Mouse (Mus musculus) forebrain, embryonic 10.5 days (tissue): ENCODE results near the gene Rbm47. TPM values are rescaled to one million over a fixed set of nuclear protein-coding genes. Genes with fewer than 3 reads are reported as not detected.

Experiments
- DNase-seq: peaks from one replicate; pipeline ENCODE4 v3.0.0-alpha.2; 2017; ENCODE audit warnings: low spot score; ENCODE audit errors: extremely low spot score
- H3K27ac ChIP-seq: fragments of 300-500 bp; sonication (generic); 2 replicates; pipeline ENCODE4 v1.5.1; 2016; ENCODE audit warnings: mild to moderate bottlenecking
- H3K27me3 ChIP-seq: fragments of 300-500 bp; sonication (generic); 2 replicates; pipeline ENCODE4 v1.6.1; 2016; ENCODE audit warnings: mild to moderate bottlenecking; ENCODE audit not compliant: poor library complexity, severe bottlenecking
- H3K36me3 ChIP-seq: fragments of 300-500 bp; sonication (generic); replicated peaks from 2 replicates; pipeline ENCODE4 v1.6.1; 2016; ENCODE audit warnings: mild to moderate bottlenecking, moderate library complexity
- H3K4me1 ChIP-seq: fragments of 300-500 bp; sonication (generic); 2 replicates; pipeline ENCODE4 v1.6.1; 2016
- H3K4me3 ChIP-seq: fragments of 300-500 bp; sonication (generic); 2 replicates; pipeline ENCODE4 v1.5.1; 2016; ENCODE audit warnings: mild to moderate bottlenecking, moderate library complexity
- H3K9me3 ChIP-seq: fragments of 300-500 bp; sonication (generic); 2 replicates; pipeline ENCODE4 v1.6.1; 2016; ENCODE audit warnings: mild to moderate bottlenecking, moderate library complexity
- WGBS: fragments of 180-500 bp; shearing (Covaris S2); methylation state at CpG from one replicate; pipeline ENCODE4 v1.1.7; 2016; 5-methylcytosine and 5-hydroxymethylcytosine counted together
- polyA plus RNA-seq: library from polyadenylated mRNA; unstranded; fragments of >200 nt; fragmentation: Nextera tagmentation; extraction: Ambion mirVana; gene quantifications from 2 replicates; pipeline ENCODE4 v1.2.1, GENCODE M21; 2016

The Rbm47 gene
- 3.1 and 3.4 TPM in 2 replicates for polyA plus RNA-seq

- H3K27me3 ChIP-seq: no peaks in the 10 kb centered on the region
- H3K36me3 ChIP-seq: no peaks in the 10 kb centered on the region
- 89% methylated on average over 2 of the region's 2 CpGs for WGBS
- no peak within 1 kb of the TSS for H3K27ac ChIP-seq
- DNase-seq: no peak
- H3K4me1 ChIP-seq: peaks cover 19% of the 10 kb centered on the region
- no peak within 1 kb of the TSS for H3K4me3 ChIP-seq
- H3K9me3 ChIP-seq: no peaks in the 10 kb centered on the region
Measured at GRCm38 (mm10) chr5:66173018-66173417, at the start of gene Rbm47. Rbm47 (minus strand) TSS chr5:66173118.

- WGBS: 84% methylated on average over 9 of the region's 9 CpGs
- H3K36me3 ChIP-seq: no peaks in the 10 kb centered on the region
- H3K27ac ChIP-seq: no peak overlapping the region
- H3K4me1 ChIP-seq: peaks cover 19% of the 10 kb centered on the region
- no peaks in the 10 kb centered on the region for H3K27me3 ChIP-seq
- DNase-seq: no peak
- H3K9me3 ChIP-seq: no peaks in the 10 kb centered on the region
- no peak overlapping the region for H3K4me3 ChIP-seq
Measured at GRCm38 (mm10) chr5:66220620-66221019, 47.7 kb upstream of the Rbm47 start.

- no peak overlapping the region for H3K4me3 ChIP-seq
- no peak overlapping the region for H3K27ac ChIP-seq
- H3K9me3 ChIP-seq: no peaks in the 10 kb centered on the region
- peaks cover 20% of the 10 kb centered on the region for H3K4me1 ChIP-seq
- H3K36me3 ChIP-seq: no peaks in the 10 kb centered on the region
- DNase-seq: no peak
- WGBS: 82% methylated on average over 6 of the region's 6 CpGs
- H3K27me3 ChIP-seq: no peaks in the 10 kb centered on the region
Measured at GRCm38 (mm10) chr5:66219692-66220091, 46.8 kb upstream of the Rbm47 start.

GRCm38 (mm10) chr5:66215569-66216277, 42.8 kb upstream of the Rbm47 start:
- H3K9me3 ChIP-seq: no peaks in the 10 kb centered on the region
- H3K36me3 ChIP-seq: no peaks in the 10 kb centered on the region
- no peak overlapping the region for H3K27ac ChIP-seq
- H3K4me3 ChIP-seq: no peak overlapping the region
- H3K4me1 ChIP-seq: peaks cover 32% of the 10 kb centered on the region
- no peak for DNase-seq
- H3K27me3 ChIP-seq: no peaks in the 10 kb centered on the region
- WGBS: 71% methylated on average over 10 of the region's 10 CpGs

GRCm38 (mm10) chr5:66214395-66214935, 41.5 kb upstream of the Rbm47 start:
- peaks cover 26% of the 10 kb centered on the region for H3K4me1 ChIP-seq
- H3K36me3 ChIP-seq: no peaks in the 10 kb centered on the region
- H3K27me3 ChIP-seq: no peaks in the 10 kb centered on the region
- H3K4me3 ChIP-seq: no peak overlapping the region
- DNase-seq: no peak
- H3K9me3 ChIP-seq: no peaks in the 10 kb centered on the region
- no peak overlapping the region for H3K27ac ChIP-seq
- WGBS: 57% methylated on average over 7 of the region's 7 CpGs

- no peak for DNase-seq
- H3K4me1 ChIP-seq: peaks cover 26% of the 10 kb centered on the region
- 89% methylated on average over 5 of the region's 5 CpGs for WGBS
- no peaks in the 10 kb centered on the region for H3K27me3 ChIP-seq
- H3K9me3 ChIP-seq: no peaks in the 10 kb centered on the region
- no peaks in the 10 kb centered on the region for H3K36me3 ChIP-seq
- no peak overlapping the region for H3K27ac ChIP-seq
- no peak overlapping the region for H3K4me3 ChIP-seq
Measured at GRCm38 (mm10) chr5:66209532-66210176, 36.7 kb upstream of the Rbm47 start.

- Histone ChIP-seq H3K4me1 (peaks cover 15% of the 10 kb centered on the region), H3K27me3 (no peaks in the 10 kb centered on the region), H3K4me3 (no peak overlapping the region), H3K9me3 (no peaks in the 10 kb centered on the region), H3K27ac (no peak overlapping the region), H3K36me3 (no peaks in the 10 kb centered on the region)
- DNase-seq: no peak
- WGBS: 87% methylated on average over 4 of the region's 4 CpGs
Measured at GRCm38 (mm10) chr5:66204966-66205365, 32.0 kb upstream of the Rbm47 start.

- DNase-seq: no peak
- no peak overlapping the region for H3K27ac ChIP-seq
- peaks cover 15% of the 10 kb centered on the region for H3K4me1 ChIP-seq
- H3K9me3 ChIP-seq: no peaks in the 10 kb centered on the region
- H3K36me3 ChIP-seq: no peaks in the 10 kb centered on the region
- WGBS: 82% methylated on average over 1 of the region's 1 CpGs
- no peaks in the 10 kb centered on the region for H3K27me3 ChIP-seq
- no peak overlapping the region for H3K4me3 ChIP-seq
Measured at GRCm38 (mm10) chr5:66203424-66203823, 30.5 kb upstream of the Rbm47 start.

- Histone ChIP-seq H3K4me1 (no peaks in the 10 kb centered on the region), H3K27ac (no peak overlapping the region), H3K4me3 (no peak overlapping the region), H3K36me3 (no peaks in the 10 kb centered on the region), H3K27me3 (no peaks in the 10 kb centered on the region), H3K9me3 (no peaks in the 10 kb centered on the region)
- DNase-seq: no peak
- 86% methylated on average over 10 of the region's 10 CpGs for WGBS
Measured at GRCm38 (mm10) chr5:66200044-66200443, 27.1 kb upstream of the Rbm47 start.

- 87% methylated on average over 10 of the region's 10 CpGs for WGBS
- Histone ChIP-seq H3K4me1 (no peaks in the 10 kb centered on the region), H3K27me3 (no peaks in the 10 kb centered on the region), H3K4me3 (no peak overlapping the region), H3K36me3 (no peaks in the 10 kb centered on the region), H3K9me3 (no peaks in the 10 kb centered on the region), H3K27ac (no peak overlapping the region)
- DNase-seq: no peak
Measured at GRCm38 (mm10) chr5:66195323-66195722, 22.4 kb upstream of the Rbm47 start.

- DNase-seq: no peak
- Histone ChIP-seq H3K9me3 (no peaks in the 10 kb centered on the region), H3K27ac (no peak overlapping the region), H3K4me1 (no peaks in the 10 kb centered on the region), H3K4me3 (no peak overlapping the region), H3K27me3 (no peaks in the 10 kb centered on the region), H3K36me3 (no peaks in the 10 kb centered on the region)
- WGBS: 94% methylated on average over 11 of the region's 11 CpGs
Measured at GRCm38 (mm10) chr5:66193218-66193846, 20.4 kb upstream of the Rbm47 start.

GRCm38 (mm10) chr5:66191185-66191503, 18.2 kb upstream of the Rbm47 start:
- no peaks in the 10 kb centered on the region for H3K9me3 ChIP-seq
- no peak overlapping the region for H3K4me3 ChIP-seq
- no peaks in the 10 kb centered on the region for H3K27me3 ChIP-seq
- DNase-seq: no peak
- 92% methylated on average over 7 of the region's 7 CpGs for WGBS
- no peaks in the 10 kb centered on the region for H3K4me1 ChIP-seq
- H3K27ac ChIP-seq: no peak overlapping the region
- H3K36me3 ChIP-seq: no peaks in the 10 kb centered on the region
